Mouse (Mus musculus) heart, adult 2 months (tissue): ENCODE measurements at regions not wholly inside any gene's neighbourhood (a gene's known extent, or its start where the extent isn't known, plus 50 kb on each side); places are given as distances from the start of the nearest gene placed in this dataset.

Source experiments
- DNase-seq, 2 experiments: peaks; one replicate each; pipeline ENCODE4 v3.0.0; 2021
- H3K27ac ChIP-seq: fragments of 200-600 bp; 2 replicates; pipeline ENCODE4 v1.8.1; 2022
- H3K27me3 ChIP-seq: fragments of 200-500 bp; 2 replicates; pipeline ENCODE4 v1.6.1; 2012; ENCODE audit warnings: mild to moderate bottlenecking, low read length, inconsistent platforms, mixed read lengths; ENCODE audit not compliant: control insufficient read depth, insufficient read depth
- H3K36me3 ChIP-seq: fragments of 200-500 bp; 2 replicates; pipeline ENCODE4 v1.6.1; 2012; ENCODE audit warnings: low read length, inconsistent platforms; ENCODE audit not compliant: control insufficient read depth, insufficient read depth
- H3K4me1 ChIP-seq: fragments of 200-500 bp; 2 replicates; pipeline ENCODE4 v1.6.1; 2011; ENCODE audit warnings: low read length; ENCODE audit not compliant: control insufficient read depth, insufficient read depth
- H3K4me3 ChIP-seq: fragments of 200-600 bp; 2 replicates; pipeline ENCODE4 v1.8.1; 2022
- H3K79me2 ChIP-seq: fragments of 200-500 bp; replicated peaks from 2 replicates; pipeline ENCODE4 v1.6.1; 2012; ENCODE audit warnings: mild to moderate bottlenecking, inconsistent platforms, low read length, moderate library complexity, mixed read lengths; ENCODE audit not compliant: control insufficient read depth, insufficient read depth
- H3K9ac ChIP-seq: fragments of 200-500 bp; 2 replicates; pipeline ENCODE4 v1.6.1; 2012; ENCODE audit warnings: low read depth, mild to moderate bottlenecking, control low read depth, inconsistent platforms, low read length, mixed read lengths
- CTCF ChIP-seq: fragments of 200-600 bp; IDR thresholded peaks from 2 replicates; pipeline ENCODE4 v1.8.1; 2022; ENCODE audit warnings: antibody characterized with exemption, mild to moderate bottlenecking, moderate library complexity
- EP300 ChIP-seq: fragments of 200-500 bp; IDR thresholded peaks from 2 replicates; pipeline ENCODE4 v1.6.1; 2011; ENCODE audit warnings: low read depth, low read length, control low read depth; ENCODE audit not compliant: insufficient read depth
- POLR2A ChIP-seq: fragments of 200-500 bp; IDR thresholded peaks from 2 replicates; pipeline ENCODE4 v1.6.1; 2011; ENCODE audit warnings: mild to moderate bottlenecking, low read depth, low read length, control low read depth; ENCODE audit not compliant: insufficient read depth
- WGBS: fragments of 180-500 bp; shearing (Covaris S2); methylation state at CpG from one replicate; pipeline ENCODE4 v1.1.7; 2018; 5-methylcytosine and 5-hydroxymethylcytosine counted together
- intact Hi-C: fragments of 180-260 bp; cut with DNase I; formaldehyde crosslinking; loops from one replicate; pipeline ENCODE4 v1.15.1; 2025

- Histone ChIP-seq H3K79me2 (no peaks in the 10 kb centered on the region), H3K27ac (no peak overlapping the region), H3K27me3 (no peaks in the 10 kb centered on the region), H3K9ac (no peak overlapping the region), H3K36me3 (peaks cover 3% of the 10 kb centered on the region; the same call in 1 of the 2 replicates), H3K4me1 (peaks cover 4% of the 10 kb centered on the region), H3K4me3 (no peak overlapping the region)
- WGBS: 78% methylated on average over 4 of the region's 4 CpGs
- DNase-seq: no peak
- intact Hi-C loops: no loop called here
- no peak for TF ChIP-seq CTCF
- TF ChIP-seq POLR2A: no peak
- TF ChIP-seq EP300: no peak
These were observed 99.1 kb upstream of the Far2 start for GRCm38 (mm10) chr6:147947997-147948396.

GRCm38 (mm10) chr6:147951642-147952041 is 95.4 kb upstream of the Far2 start:
- intact Hi-C loops: loop anchor here (5.0 to 10.0 kb wide), 4 partner anchors 139 to 1117 kb away; no protein-coding TSS in a partner anchor

GRCm38 (mm10) chr6:147953058-147953679 is 93.9 kb upstream of the Far2 start:
- Histone ChIP-seq H3K79me2 (no peaks in the 10 kb centered on the region), H3K9ac (no peak overlapping the region), H3K4me3 (no peak overlapping the region), H3K4me1 (0 out of 2 replicates have a peak, but pooled peaks cover 2% of the 10 kb centered on the region), H3K27me3 (no peaks in the 10 kb centered on the region), H3K27ac (no peak overlapping the region), H3K36me3 (no peaks in the 10 kb centered on the region)
- TF ChIP-seq POLR2A (no peak), CTCF (peak; percentile 64)
- intact Hi-C loops: loop anchor here (5.0 to 10.0 kb wide), 4 partner anchors 141 to 1118 kb away; no protein-coding TSS in a partner anchor
- no peak for DNase-seq
- WGBS: 41% methylated on average over 5 of the region's 5 CpGs

More at GRCm38 (mm10) chr6:147951642-147952041, 95.4 kb upstream of the Far2 start:
- DNase-seq: peak in 1 of 2 experiments; percentile 26
- Histone ChIP-seq H3K4me1 (0 out of 2 replicates have a peak, but pooled peaks cover 2% of the 10 kb centered on the region), H3K4me3 (no peak overlapping the region), H3K79me2 (no peaks in the 10 kb centered on the region), H3K36me3 (no peaks in the 10 kb centered on the region), H3K9ac (no peak overlapping the region), H3K27ac (no peak overlapping the region), H3K27me3 (no peaks in the 10 kb centered on the region)
- TF ChIP-seq CTCF: no peak
- TF ChIP-seq EP300: no peak

GRCm38 (mm10) chr6:147953753-147954152 is 93.3 kb upstream of the Far2 start:
- intact Hi-C loops: loop anchor here (5.0 to 10.0 kb wide), 4 partner anchors 141 to 1119 kb away; no protein-coding TSS in a partner anchor
- 83% methylated on average over 7 of the region's 7 CpGs for WGBS
- no peak overlapping the region for H3K9ac ChIP-seq
- H3K27ac ChIP-seq: no peak overlapping the region
- no peak overlapping the region for H3K4me3 ChIP-seq
- H3K79me2 ChIP-seq: no peaks in the 10 kb centered on the region
- H3K4me1 ChIP-seq: 0 out of 2 replicates have a peak, but pooled peaks cover 2% of the 10 kb centered on the region
- no peak for DNase-seq
- no peaks in the 10 kb centered on the region for H3K36me3 ChIP-seq
- no peaks in the 10 kb centered on the region for H3K27me3 ChIP-seq
- TF ChIP-seq POLR2A (no peak), EP300 (no peak), CTCF (no peak)

GRCm38 (mm10) chr6:147954253-147954652 is 92.8 kb upstream of the Far2 start:
- 0 out of 2 replicates have a peak, but pooled peaks cover 2% of the 10 kb centered on the region for H3K4me1 ChIP-seq
- 91% methylated on average over 1 of the region's 1 CpGs for WGBS
- no peaks in the 10 kb centered on the region for H3K27me3 ChIP-seq
- H3K36me3 ChIP-seq: no peaks in the 10 kb centered on the region
- intact Hi-C loops: loop anchor here (5.0 to 10.0 kb wide), 4 partner anchors 142 to 1119 kb away; no protein-coding TSS in a partner anchor
- H3K4me3 ChIP-seq: no peak overlapping the region
- no peaks in the 10 kb centered on the region for H3K79me2 ChIP-seq
- TF ChIP-seq POLR2A (no peak), CTCF (no peak), EP300 (no peak)
- H3K9ac ChIP-seq: no peak overlapping the region
- DNase-seq: no peak
- no peak overlapping the region for H3K27ac ChIP-seq

- H3K36me3 ChIP-seq: no peaks in the 10 kb centered on the region
- H3K79me2 ChIP-seq: no peaks in the 10 kb centered on the region
- H3K27ac ChIP-seq: no peak overlapping the region
- 55% methylated on average over 7 of the region's 7 CpGs for WGBS
- no peak overlapping the region for H3K4me3 ChIP-seq
- no peaks in the 10 kb centered on the region for H3K27me3 ChIP-seq
- H3K9ac ChIP-seq: no peak overlapping the region
- no peak for DNase-seq
- intact Hi-C loops: loop anchor here (5.0 to 10.0 kb wide), 4 partner anchors 143 to 1120 kb away; no protein-coding TSS in a partner anchor
- TF ChIP-seq EP300 (no peak), CTCF (peak; percentile 53)
- 0 out of 2 replicates have a peak, but pooled peaks cover 2% of the 10 kb centered on the region for H3K4me1 ChIP-seq
These were observed 91.9 kb upstream of the Far2 start for GRCm38 (mm10) chr6:147954967-147955830.
